Mouse (Mus musculus): ENCODE results near the gene Car3.

DNA sequence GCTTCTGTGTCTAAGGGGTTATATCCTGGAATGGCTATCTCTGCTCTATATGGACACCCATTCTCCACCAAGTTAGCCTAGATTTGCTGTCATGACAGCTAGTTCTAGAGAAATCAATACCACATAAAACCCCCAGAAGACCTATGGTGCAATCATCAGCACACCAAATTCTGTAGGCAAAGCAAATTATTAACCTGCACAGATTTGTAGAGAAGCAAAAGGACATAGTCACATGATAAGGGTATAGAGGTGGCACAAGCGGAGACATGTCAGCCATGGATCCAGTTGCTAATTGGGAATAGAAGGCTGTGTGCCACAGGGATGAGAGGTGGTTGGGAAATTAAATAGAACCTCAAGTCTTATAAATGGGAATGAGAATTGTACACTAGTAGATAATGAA lies 24.4 kb upstream of the Car3 start:
- TF ChIP-seq CTCF (conservative IDR thresholded peaks at IDR 0.05; ENCODE audit: low read length) = no peak
- TF ChIP-seq POU5F1 (IDR thresholded peaks at IDR 0.05; ENCODE audit: borderline replicate concordance, low read length) = no peak
- TF ChIP-seq NANOG (IDR thresholded peaks at IDR 0.05; ENCODE audit: borderline replicate concordance, low read length) = no peak
